Mouse (Mus musculus) megakaryocyte progenitor cell, adult 5-6 weeks (primary cell): Measurements from ENCODE around the gene Olfr1260. TPM values are rescaled to one million over a fixed set of nuclear protein-coding genes. Genes with fewer than 3 reads are reported as not detected.

ENCODE experiments used
- ATAC-seq: replicated peaks from 2 replicates; pipeline ENCODE4 v1.8.0; 2016; ENCODE audit warnings: mild to moderate bottlenecking, moderate TSS enrichment, inconsistent platforms; ENCODE audit not compliant: poor library complexity
- total RNA-seq, 2 experiments: library from RNA; stranded (forward) in 1 of 2; stranded (reverse) in 1 of 2; fragments of 157-497, 149-512 nt in 1 of 2; fragments of 200-1000 nt in 1 of 2; gene quantifications; 2 replicates each; pipeline versions ENCODE4 v1.2.3 to v1.2.4; 2015 to 2017

Olfr1260 gene
- total RNA-seq (2015), result not detected in 2 replicates
- not detected in 2 replicates for total RNA-seq (2017)

GRCm38 (mm10) chr2:89974184-89974583 lies at the start of gene Olfr1260:
Gene Olfr1260 (plus strand): TSS chr2:89974340.
- no peak for ATAC-seq

DNA sequence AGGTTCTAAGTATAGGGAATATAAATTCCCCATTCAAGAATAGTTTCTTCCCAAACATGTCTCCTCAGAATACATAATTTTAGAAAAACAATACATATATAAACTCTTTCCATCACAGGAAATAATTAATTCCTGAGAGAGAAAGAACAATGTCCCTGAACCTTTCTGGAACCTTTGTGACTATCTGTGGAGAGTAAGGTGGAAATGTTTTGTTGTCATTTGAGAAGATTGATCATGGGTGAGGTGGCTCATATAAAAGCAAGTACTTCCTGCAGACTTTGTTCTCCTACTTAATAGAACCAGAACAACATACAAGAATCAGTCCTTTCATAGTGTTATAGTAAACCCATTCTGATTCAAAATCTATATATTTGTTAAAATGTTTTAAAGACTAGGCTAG lies 47.1 kb upstream of the Olfr1260 start, which contains the start of gene Olfr1258:
TSS of gene Olfr1258 (plus strand) at position 301 of the 400 bp plus-strand sequence.
- ATAC-seq, result no peak

DNA sequence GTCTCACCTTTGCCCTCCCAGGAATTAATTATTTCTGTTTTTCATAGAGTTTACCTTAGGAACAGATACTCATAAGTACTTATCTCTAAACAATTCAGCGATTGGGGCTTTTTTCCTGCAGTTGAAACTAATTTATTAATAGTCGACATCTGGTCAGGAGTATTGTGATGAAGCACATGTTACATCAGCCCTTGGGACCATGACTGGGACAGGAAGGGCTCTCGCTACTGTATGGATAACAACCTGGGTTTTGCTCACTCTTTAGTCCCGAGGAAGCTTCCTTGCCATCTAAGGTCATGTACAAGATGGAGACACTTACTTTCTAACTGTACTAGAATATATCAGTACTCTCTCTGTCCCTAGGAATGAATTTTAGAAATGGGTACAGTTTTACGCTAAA lies 25.6 kb upstream of the Olfr1260 start, which contains the start of gene Olfr1259:
TSS of gene Olfr1259 (minus strand) at position 101 of the 400 bp plus-strand sequence.
- ATAC-seq, result no peak

DNA sequence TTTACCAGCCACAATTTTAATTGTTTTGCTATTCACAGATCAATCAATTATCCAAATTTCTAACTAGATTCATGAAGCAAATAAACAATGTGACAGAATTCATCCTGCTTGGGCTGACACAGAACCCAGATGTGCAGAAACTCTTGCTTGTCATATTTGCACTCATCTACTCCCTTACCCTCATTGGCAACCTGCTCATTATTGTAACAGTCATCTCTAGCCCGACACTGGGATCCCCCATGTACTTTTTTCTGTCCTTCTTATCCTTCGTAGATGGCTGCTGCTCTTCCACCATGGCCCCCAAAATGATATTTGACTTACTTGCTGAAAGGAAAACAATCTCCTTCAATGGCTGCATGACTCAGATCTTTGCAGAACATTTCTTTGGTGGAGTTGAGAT lies 3.6 kb downstream of the Olfr1260 start:
- no peak for ATAC-seq

DNA sequence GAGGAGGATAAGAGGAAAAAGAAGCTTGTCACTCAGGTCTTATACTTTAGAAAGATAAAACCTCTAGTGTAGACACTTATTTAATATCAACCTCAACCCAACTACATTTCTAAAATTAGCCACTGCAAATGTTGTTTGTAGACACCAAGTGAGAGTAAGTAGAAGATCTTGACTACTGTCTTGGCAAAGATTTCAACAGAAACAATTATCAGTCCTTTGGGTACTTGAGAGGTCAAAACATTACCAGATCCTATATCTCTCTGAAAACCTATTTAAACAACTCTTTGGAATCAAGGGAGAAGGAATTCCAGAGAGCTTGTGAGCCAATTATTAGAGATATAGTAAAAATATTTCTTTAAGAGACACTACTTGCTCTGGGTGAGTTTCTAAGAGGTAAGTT lies 16.8 kb downstream of the Olfr1260 start, which contains the start of gene Olfr1261:
TSS of gene Olfr1261 (plus strand) at position 301 of the 400 bp plus-strand sequence.
- ATAC-seq, result no peak

GRCm38 (mm10) chr2:89999845-90000244 lies 25.7 kb downstream of the Olfr1260 start, which contains the start of gene Olfr1262:
Gene Olfr1262 (plus strand): TSS chr2:90000145.
- no peak for ATAC-seq

GRCm38 (mm10) chr2:90011831-90012230 lies 37.7 kb downstream of the Olfr1260 start, which contains the start of gene Olfr1263:
Gene Olfr1263 (plus strand): TSS chr2:90012131.
- ATAC-seq, result no peak

DNA sequence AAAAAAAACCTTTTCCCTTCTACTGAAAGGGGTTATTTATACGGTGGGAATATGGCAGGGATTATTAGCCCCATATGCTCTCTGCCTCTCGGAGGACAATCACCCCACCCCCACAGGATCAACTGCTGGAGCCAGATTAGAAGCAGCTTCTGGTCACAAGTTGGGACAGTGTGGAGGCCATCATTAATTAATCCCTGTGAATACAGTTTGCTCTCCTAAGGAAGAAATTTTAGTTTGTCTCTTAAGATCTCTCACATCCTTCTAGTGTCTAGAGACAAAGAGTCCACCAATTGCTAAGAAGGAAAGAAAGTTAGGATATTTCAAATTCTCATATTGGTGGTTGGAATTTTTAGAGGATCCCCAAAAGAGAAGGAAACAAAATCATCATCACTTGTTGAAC lies 51.3 kb downstream of the Olfr1260 start, which contains the start of gene Olfr1264:
TSS of gene Olfr1264 (minus strand) at position 101 of the 400 bp plus-strand sequence.
- ATAC-seq, result no peak

Other genes starting within 250 kb of the Olfr1260 start
- gene Olfr1252, start 249.3 kb upstream of the Olfr1260 start, total RNA-seq (2015), result not detected in 2 replicates
- not detected in 2 replicates for gene Olfr1252, start 249.3 kb upstream of the Olfr1260 start, total RNA-seq (2017)
- gene Olfr1253, start 217.2 kb upstream of the Olfr1260 start, total RNA-seq (2015), result not detected in 2 replicates
- gene Olfr1253, start 217.2 kb upstream of the Olfr1260 start, total RNA-seq (2017), result not detected in 2 replicates
- not detected in 2 replicates for gene Olfr1254, start 180.7 kb upstream of the Olfr1260 start, total RNA-seq (2015)
- gene Olfr1254, start 180.7 kb upstream of the Olfr1260 start, total RNA-seq (2017), result not detected in 2 replicates
- gene Olfr1255, start 162.3 kb upstream of the Olfr1260 start, total RNA-seq (2015), result not detected in 2 replicates
- not detected in 2 replicates for gene Olfr1255, start 162.3 kb upstream of the Olfr1260 start, total RNA-seq (2017)
- gene Olfr1256, start 132.8 kb upstream of the Olfr1260 start, total RNA-seq (2015), result not detected in 2 replicates
- gene Olfr1256, start 132.8 kb upstream of the Olfr1260 start, total RNA-seq (2017), result not detected in 2 replicates
- gene Olfr48, start 126.1 kb upstream of the Olfr1260 start, total RNA-seq (2015), result not detected in 2 replicates
- gene Olfr48, start 126.1 kb upstream of the Olfr1260 start, total RNA-seq (2017), result not detected in 2 replicates
- not detected in 2 replicates for gene Olfr1257, start 95.9 kb upstream of the Olfr1260 start, total RNA-seq (2015)
- not detected in 2 replicates for gene Olfr1257, start 95.9 kb upstream of the Olfr1260 start, total RNA-seq (2017)
- not detected in 2 replicates for gene Olfr1258, start 47.0 kb upstream of the Olfr1260 start, total RNA-seq (2015)
- gene Olfr1258, start 47.0 kb upstream of the Olfr1260 start, total RNA-seq (2017), result not detected in 2 replicates
- gene Olfr1259, start 25.7 kb upstream of the Olfr1260 start, total RNA-seq (2015), result not detected in 2 replicates
- not detected in 2 replicates for gene Olfr1259, start 25.7 kb upstream of the Olfr1260 start, total RNA-seq (2017)
- not detected in 2 replicates for gene Olfr1261, start 16.9 kb downstream of the Olfr1260 start, total RNA-seq (2015)
- gene Olfr1261, start 16.9 kb downstream of the Olfr1260 start, total RNA-seq (2017), result not detected in 2 replicates
- gene Olfr1262, start 25.8 kb downstream of the Olfr1260 start, total RNA-seq (2015), result not detected in 2 replicates
- gene Olfr1262, start 25.8 kb downstream of the Olfr1260 start, total RNA-seq (2017), result not detected in 2 replicates
- gene Olfr1263, start 37.8 kb downstream of the Olfr1260 start, total RNA-seq (2015), result not detected in 2 replicates
- not detected in 2 replicates for gene Olfr1263, start 37.8 kb downstream of the Olfr1260 start, total RNA-seq (2017)
- gene Olfr1264, start 51.2 kb downstream of the Olfr1260 start, total RNA-seq (2015), result not detected in 2 replicates
- not detected in 2 replicates for gene Olfr1264, start 51.2 kb downstream of the Olfr1260 start, total RNA-seq (2017)
- not detected in 2 replicates for gene Olfr1265, start 61.0 kb downstream of the Olfr1260 start, total RNA-seq (2015)
- not detected in 2 replicates for gene Olfr1265, start 61.0 kb downstream of the Olfr1260 start, total RNA-seq (2017)
- not detected in 2 replicates for gene Olfr140, start 89.3 kb downstream of the Olfr1260 start, total RNA-seq (2015)
- gene Olfr140, start 89.3 kb downstream of the Olfr1260 start, total RNA-seq (2017), result not detected in 2 replicates
- not detected in 2 replicates for gene Olfr1269, start 147.1 kb downstream of the Olfr1260 start, total RNA-seq (2015)
- not detected in 2 replicates for gene Olfr1269, start 147.1 kb downstream of the Olfr1260 start, total RNA-seq (2017)
- not detected in 2 replicates for gene Olfr32, start 168.0 kb downstream of the Olfr1260 start, total RNA-seq (2015)
- gene Olfr32, start 168.0 kb downstream of the Olfr1260 start, total RNA-seq (2017), result not detected in 2 replicates
- not detected in 2 replicates for gene Olfr1270, start 178.8 kb downstream of the Olfr1260 start, total RNA-seq (2015)
- gene Olfr1270, start 178.8 kb downstream of the Olfr1260 start, total RNA-seq (2017), result not detected in 2 replicates